ENCODE assay signal across 8 mouse cellular contexts in the genomic region with DNA sequence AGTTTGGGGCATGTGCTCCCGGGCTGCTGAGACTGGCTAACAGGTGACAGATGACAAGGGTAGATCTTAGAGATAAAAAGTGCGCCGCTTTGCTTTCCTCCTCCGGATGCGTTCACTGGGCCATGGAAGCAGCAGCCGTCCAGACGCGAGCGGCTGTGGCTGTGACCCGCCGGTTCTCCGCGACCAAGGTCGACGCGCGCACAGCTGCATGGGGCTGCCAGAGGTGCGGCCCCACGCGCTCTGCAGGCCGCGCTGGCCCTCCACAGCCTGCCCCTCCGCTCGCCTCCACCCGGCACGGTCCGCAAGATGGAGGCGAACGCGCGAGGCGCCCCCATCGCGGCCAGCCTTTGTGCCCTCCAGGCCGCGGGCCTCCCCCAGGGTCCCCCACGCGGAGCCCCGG. TPM values are rescaled to one million over a fixed set of nuclear protein-coding genes. Genes with fewer than 3 reads are reported as not detected.
A peak's percentile ranks its signal among the peaks of the same experiment; 100 is the strongest.
DNase-seq lines count a peak whose midpoint lies in the region; ATAC-seq and TF ChIP-seq lines count a peak whose summit lies in the region.

No protein-coding gene starts in this region.

- no peak for TF ChIP-seq POLR2A in testis, adult 2 months (IDR thresholded peaks at IDR 0.05; ENCODE audit: control insufficient read depth, low read depth, low read length)

- no peaks in the 10 kb centered on the region for H3K9me3 ChIP-seq in erythroblast, embryonic 14.5 days (ENCODE audit: control insufficient read depth, low read length)
- H3K9me3 ChIP-seq in hindbrain, embryonic 11.5 days (ENCODE audit: control insufficient read depth, low read length): no peaks in the 10 kb centered on the region
- no peaks in the 10 kb centered on the region for H3K9me3 ChIP-seq in liver, embryonic 15.5 days (replicated peaks)
- H3K9me3 ChIP-seq in stomach, embryonic 16.5 days (replicated peaks; ENCODE audit: control insufficient read depth, low read length): no peaks in the 10 kb centered on the region

- 1% methylated on average over 28 of the region's 39 CpGs for WGBS in hindbrain, embryonic 11.5 days
- under 1% methylated on average over 39 of the region's 39 CpGs for whole genome bisulfite sequencing in liver, embryonic 15.5 days (ENCODE audit: insufficient replicate concordance)
- under 1% methylated on average over 39 of the region's 39 CpGs for WGBS in stomach, embryonic 16.5 days

- peaks cover 10% of the 10 kb centered on the region for H3K36me3 ChIP-seq in erythroblast, embryonic 14.5 days (ENCODE audit: control insufficient read depth)
- H3K36me3 ChIP-seq in testis, adult 2 months (ENCODE audit: control insufficient read depth, insufficient read depth, low read length): no peaks in the 10 kb centered on the region; the same call in 1 of the 2 replicates
- no peaks in the 10 kb centered on the region for H3K36me3 ChIP-seq in hindbrain, embryonic 11.5 days (ENCODE audit: control insufficient read depth, insufficient read depth, low read length)
- H3K36me3 ChIP-seq in liver, embryonic 15.5 days (replicated peaks): 0 out of 2 replicates have a peak, but pooled peaks cover 4% of the 10 kb centered on the region
- H3K36me3 ChIP-seq in stomach, embryonic 16.5 days (ENCODE audit: control insufficient read depth, insufficient read depth, low read length): no peaks in the 10 kb centered on the region; the same call in 1 of the 2 replicates

- H3K27ac ChIP-seq in testis, adult 2 months (ENCODE audit: control insufficient read depth, insufficient read depth, low read depth, low read length): peak overlapping the region; percentile 83
- peak overlapping the region; percentile 76 for H3K27ac ChIP-seq in hindbrain, embryonic 11.5 days (ENCODE audit: low read depth, low read length)
- peak overlapping the region; percentile 78 for H3K27ac ChIP-seq in liver, embryonic 15.5 days (replicated peaks)
- peak overlapping the region; percentile 82 for H3K27ac ChIP-seq in stomach, embryonic 16.5 days (ENCODE audit: low read length)

- H3K9ac ChIP-seq in hindbrain, embryonic 11.5 days (ENCODE audit: low read depth, low read length): peak overlapping the region; percentile 97
- H3K9ac ChIP-seq in liver, embryonic 15.5 days: peak overlapping the region; percentile 89
- peak overlapping the region; percentile 97 for H3K9ac ChIP-seq in stomach, embryonic 16.5 days (ENCODE audit: low read length)

- no peak for ATAC-seq in erythroblast, adult 5-6 weeks (replicated peaks; ENCODE audit: low FRiP score, poor library complexity, severe bottlenecking)
- peak; percentile 83 for ATAC-seq in hindbrain, embryonic 11.5 days (ENCODE audit: low FRiP score)
- peak; percentile 67 for ATAC-seq in liver, embryonic 15.5 days (ENCODE audit: insufficient read depth)
- peak; percentile 69 for ATAC-seq in stomach, embryonic 16.5 days (ENCODE audit: insufficient read depth, low FRiP score)

- no peak for TF ChIP-seq CTCF in testis, adult 2 months (IDR thresholded peaks at IDR 0.05; ENCODE audit: control insufficient read depth, insufficient read depth, insufficient replicate concordance, low read depth, low read length)

- H3K4me2 ChIP-seq in hindbrain, embryonic 11.5 days (replicated peaks; ENCODE audit: low read depth, low read length): peak overlapping the region; percentile 83
- H3K4me2 ChIP-seq in liver, embryonic 15.5 days: peak overlapping the region; percentile 100
- peak overlapping the region; percentile 70 for H3K4me2 ChIP-seq in stomach, embryonic 16.5 days (ENCODE audit: low read depth, low read length)

- DNase-seq in testis, postnatal 10 days (ENCODE audit: low spot score): no peak
- DNase-seq in hindbrain, embryonic 11.5 days (ENCODE audit: low spot score): no peak
- no peak for DNase-seq in layer of hippocampus, adult 9-10 months (ENCODE audit: low spot score)

- no peaks in the 10 kb centered on the region for H3K27me3 ChIP-seq in erythroblast, embryonic 14.5 days (ENCODE audit: control insufficient read depth)
- H3K27me3 ChIP-seq in testis, adult 2 months (ENCODE audit: control insufficient read depth, insufficient read depth, low read length): no peaks in the 10 kb centered on the region
- H3K27me3 ChIP-seq in hindbrain, embryonic 11.5 days (ENCODE audit: control insufficient read depth, insufficient read depth, low read length): no peaks in the 10 kb centered on the region
- 0 out of 2 replicates have a peak, but pooled peaks cover 3% of the 10 kb centered on the region for H3K27me3 ChIP-seq in liver, embryonic 15.5 days
- no peaks in the 10 kb centered on the region for H3K27me3 ChIP-seq in stomach, embryonic 16.5 days (ENCODE audit: control insufficient read depth, insufficient read depth, low read length)

- peaks cover 49% of the 10 kb centered on the region for H3K4me1 ChIP-seq in erythroblast, embryonic 14.5 days (ENCODE audit: control insufficient read depth)
- peaks cover 3% of the 10 kb centered on the region for H3K4me1 ChIP-seq in testis, adult 2 months (ENCODE audit: control insufficient read depth, insufficient read depth, low read length)
- H3K4me1 ChIP-seq in hindbrain, embryonic 11.5 days (replicated peaks; ENCODE audit: control insufficient read depth, insufficient read depth, low read length): no peaks in the 10 kb centered on the region; the same call in 1 of the 2 replicates
- peaks cover 60% of the 10 kb centered on the region for H3K4me1 ChIP-seq in liver, embryonic 15.5 days (replicated peaks)
- H3K4me1 ChIP-seq in stomach, embryonic 16.5 days (ENCODE audit: control insufficient read depth, insufficient read depth, low read length): peaks cover 22% of the 10 kb centered on the region

- H3K4me3 ChIP-seq in erythroblast, embryonic 14.5 days (replicated peaks): peak overlapping the region; percentile 88
- H3K4me3 ChIP-seq in testis, adult 2 months (ENCODE audit: control insufficient read depth, low read depth, low read length): peak overlapping the region; percentile 93
- peak overlapping the region; percentile 68 for H3K4me3 ChIP-seq in hindbrain, embryonic 11.5 days (ENCODE audit: low read depth, low read length)
- H3K4me3 ChIP-seq in liver, embryonic 15.5 days (replicated peaks): peak overlapping the region; percentile 82
- H3K4me3 ChIP-seq in stomach, embryonic 16.5 days (replicated peaks; ENCODE audit: low read length): peak overlapping the region; percentile 87

RNA-seq across cellular contexts. Expression of a gene that starts 0.4 kb away (rescaled TPM):
- 0.14 and 0.19 TPM in 2 replicates for polyA plus RNA-seq in erythroblast, embryonic 14.5 days (2012)
- 5.8 and 5.9 TPM in 2 replicates for total RNA-seq in erythroblast, adult 5-6 weeks (2015; ENCODE audit: low replicate concordance)
- total RNA-seq in erythroblast, adult 5-6 weeks (2017; ENCODE audit: low replicate concordance): 4.3 and 6.9 TPM in 2 replicates
- polyA plus RNA-seq in testis, adult 2 months (2012; rRNA removed): 6.3 and 7.2 TPM in 2 replicates
- 27.1 and 33.2 TPM in 2 replicates for polyA plus RNA-seq in hindbrain, embryonic 11.5 days (2014; fragmentation: Nextera tagmentation; extraction: Ambion mirVana)
- polyA plus RNA-seq in liver, embryonic 15.5 days (2015; fragmentation: Nextera tagmentation; extraction: Ambion mirVana): 7.0 and 7.1 TPM in 2 replicates
- 24.7 and 25.6 TPM in 2 replicates for polyA plus RNA-seq in stomach, embryonic 16.5 days (2015; fragmentation: Nextera tagmentation; extraction: Ambion mirVana)

RNA-seq across cellular contexts. Expression of a gene that starts 47.6 kb away (rescaled TPM):
- 2.3 and 2.8 TPM in 2 replicates for polyA plus RNA-seq in erythroblast, embryonic 14.5 days (2012)
- 68.5 and 87.2 TPM in 2 replicates for total RNA-seq in erythroblast, adult 5-6 weeks (2015; ENCODE audit: low replicate concordance)
- 49.2 and 74.0 TPM in 2 replicates for total RNA-seq in erythroblast, adult 5-6 weeks (2017; ENCODE audit: low replicate concordance)
- 17.9 and 18.4 TPM in 2 replicates for polyA plus RNA-seq in testis, adult 2 months (2012; rRNA removed)
- 273 TPM in 2 replicates for polyA plus RNA-seq in hindbrain, embryonic 11.5 days (2014; fragmentation: Nextera tagmentation; extraction: Ambion mirVana)
- 80.4 and 96.4 TPM in 2 replicates for polyA plus RNA-seq in liver, embryonic 15.5 days (2015; fragmentation: Nextera tagmentation; extraction: Ambion mirVana)
- polyA plus RNA-seq in stomach, embryonic 16.5 days (2015; fragmentation: Nextera tagmentation; extraction: Ambion mirVana): 300 and 317 TPM in 2 replicates
